Mouse (Mus musculus): ENCODE results near the gene Hddc2. TPM values are rescaled to one million over a fixed set of nuclear protein-coding genes. Genes with fewer than 3 reads are reported as not detected.
"Not testable (repeated sequence)": the region's sequence is repeated elsewhere in the genome, so short reads cannot be mapped to it uniquely, and the experiment has no call there.

The Hddc2 gene
- polyA plus RNA-seq, 1 experiment from 2014 or later = 75.7 TPM

GRCm38 (mm10) chr10:31351056-31351455 lies 37.9 kb downstream of the Hddc2 start:
- H3K27me3 ChIP-seq (ENCODE audit: insufficient read depth, low read length) = no peaks in the 10 kb centered on the region
- H3K36me3 ChIP-seq (ENCODE audit: insufficient read depth, low read length) = no peaks in the 10 kb centered on the region
- no peak overlapping the region for H3K4me2 ChIP-seq (replicated peaks; ENCODE audit: low read depth, low read length)
- H3K4me1 ChIP-seq (ENCODE audit: insufficient read depth, low read length) = no peaks in the 10 kb centered on the region
- H3K4me3 ChIP-seq (ENCODE audit: low read length) = no peak overlapping the region
- H3K9ac ChIP-seq (replicated peaks; ENCODE audit: low read length) = no peak overlapping the region
- WGBS = 83% methylated on average over 2 of the region's 2 CpGs
- H3K9me3 ChIP-seq (ENCODE audit: low read length) = no peaks in the 10 kb centered on the region
- H3K27ac ChIP-seq (ENCODE audit: low read length) = no peak overlapping the region
- ATAC-seq (ENCODE audit: low FRiP score, low TSS enrichment) = no peak

GRCm38 (mm10) chr10:31352845-31353427 lies 39.8 kb downstream of the Hddc2 start:
- Histone ChIP-seq H3K4me2 (replicated peaks; ENCODE audit: low read depth, low read length) (no peak overlapping the region), H3K9ac (replicated peaks; ENCODE audit: low read length) (no peak overlapping the region), H3K9me3 (ENCODE audit: low read length) (no peaks in the 10 kb centered on the region), H3K4me3 (ENCODE audit: low read length) (no peak overlapping the region), H3K4me1 (ENCODE audit: insufficient read depth, low read length) (no peaks in the 10 kb centered on the region), H3K27me3 (ENCODE audit: insufficient read depth, low read length) (no peaks in the 10 kb centered on the region), H3K27ac (ENCODE audit: low read length) (no peak overlapping the region), H3K36me3 (ENCODE audit: insufficient read depth, low read length) (no peaks in the 10 kb centered on the region)
- 84% methylated on average over 1 of the region's 1 CpGs for WGBS
- ATAC-seq (ENCODE audit: low FRiP score, low TSS enrichment) = no peak

- 63% methylated on average over 2 of the region's 2 CpGs for WGBS
- ATAC-seq (ENCODE audit: low FRiP score, low TSS enrichment) = no peak
- Histone ChIP-seq H3K4me1 (ENCODE audit: insufficient read depth, low read length) (no peaks in the 10 kb centered on the region), H3K4me3 (ENCODE audit: low read length) (no peak overlapping the region), H3K9me3 (ENCODE audit: low read length) (no peaks in the 10 kb centered on the region), H3K9ac (replicated peaks; ENCODE audit: low read length) (no peak overlapping the region), H3K27me3 (ENCODE audit: insufficient read depth, low read length) (no peaks in the 10 kb centered on the region), H3K36me3 (ENCODE audit: insufficient read depth, low read length) (no peaks in the 10 kb centered on the region), H3K27ac (ENCODE audit: low read length) (no peak overlapping the region), H3K4me2 (replicated peaks; ENCODE audit: low read depth, low read length) (no peak overlapping the region)
Observed at GRCm38 (mm10) chr10:31354141-31354540, 41.0 kb downstream of the Hddc2 start.

GRCm38 (mm10) chr10:31354886-31355461 lies 41.8 kb downstream of the Hddc2 start:
- no peak for ATAC-seq (ENCODE audit: low FRiP score, low TSS enrichment)

GRCm38 (mm10) chr10:31359749-31360148 lies 46.6 kb downstream of the Hddc2 start:
- 87% methylated on average over 4 of the region's 4 CpGs for WGBS
- Histone ChIP-seq H3K36me3 (ENCODE audit: insufficient read depth, low read length) (no peaks in the 10 kb centered on the region), H3K4me1 (ENCODE audit: insufficient read depth, low read length) (no peaks in the 10 kb centered on the region), H3K27me3 (ENCODE audit: insufficient read depth, low read length) (no peaks in the 10 kb centered on the region), H3K9ac (replicated peaks; ENCODE audit: low read length) (no peak overlapping the region), H3K9me3 (ENCODE audit: low read length) (no peaks in the 10 kb centered on the region), H3K4me3 (ENCODE audit: low read length) (no peak overlapping the region), H3K4me2 (replicated peaks; ENCODE audit: low read depth, low read length) (no peak overlapping the region), H3K27ac (ENCODE audit: low read length) (no peak overlapping the region)
- no peak for ATAC-seq (ENCODE audit: low FRiP score, low TSS enrichment)

More at GRCm38 (mm10) chr10:31354886-31355461, 41.8 kb downstream of the Hddc2 start:
- no peak overlapping the region for H3K4me3 ChIP-seq (ENCODE audit: low read length)
- no peak overlapping the region for H3K27ac ChIP-seq (ENCODE audit: low read length)
- no peaks in the 10 kb centered on the region for H3K36me3 ChIP-seq (ENCODE audit: insufficient read depth, low read length)
- no peak overlapping the region for H3K9ac ChIP-seq (replicated peaks; ENCODE audit: low read length)
- H3K4me2 ChIP-seq (replicated peaks; ENCODE audit: low read depth, low read length) = no peak overlapping the region
- no peaks in the 10 kb centered on the region for H3K27me3 ChIP-seq (ENCODE audit: insufficient read depth, low read length)
- 76% methylated on average over 7 of the region's 7 CpGs for WGBS
- no peaks in the 10 kb centered on the region for H3K9me3 ChIP-seq (ENCODE audit: low read length)
- H3K4me1 ChIP-seq (ENCODE audit: insufficient read depth, low read length) = no peaks in the 10 kb centered on the region

GRCm38 (mm10) chr10:31370200-31370599 lies 57.0 kb downstream of the Hddc2 start:
- WGBS = 14% methylated on average over 4 of the region's 5 CpGs
- not testable (repeated sequence) for H3K4me1 ChIP-seq (ENCODE audit: insufficient read depth, low read length); H3K9me3 ChIP-seq (ENCODE audit: low read length); H3K4me2 ChIP-seq (replicated peaks; ENCODE audit: low read depth, low read length); ATAC-seq (ENCODE audit: low FRiP score, low TSS enrichment); H3K36me3 ChIP-seq (ENCODE audit: insufficient read depth, low read length); H3K4me3 ChIP-seq (ENCODE audit: low read length); H3K27ac ChIP-seq (ENCODE audit: low read length); H3K9ac ChIP-seq (replicated peaks; ENCODE audit: low read length); H3K27me3 ChIP-seq (ENCODE audit: insufficient read depth, low read length)

Other genes with a start within 250 kb of the Hddc2 start
- gene Tpd52l1, start 132.6 kb downstream of the Hddc2 start, polyA plus RNA-seq (2015; fragmentation: Nextera tagmentation; extraction: Ambion mirVana) = 31.7 and 35.8 TPM in 2 replicates